Mouse (Mus musculus): ENCODE measurements around the gene Il17ra. TPM values are rescaled to one million over a fixed set of nuclear protein-coding genes. Genes with fewer than 3 reads are reported as not detected.

Gene Il17ra
- polyA plus RNA-seq, 1 experiment from 2014 or later, result 3.2 TPM

- Histone ChIP-seq H3K27me3 (ENCODE audit: control insufficient read depth, insufficient read depth, low read length) (peaks cover 16% of the 10 kb centered on the region), H3K9ac (replicated peaks; ENCODE audit: low read depth, low read length) (no peak overlapping the region), H3K4me2 (replicated peaks; ENCODE audit: low read depth, low read length) (no peak overlapping the region), H3K27ac (ENCODE audit: low read length) (no peak overlapping the region), H3K4me1 (ENCODE audit: control insufficient read depth, insufficient read depth, low read length) (peaks cover 5% of the 10 kb centered on the region; the same call in 1 of the 2 replicates), H3K36me3 (ENCODE audit: control insufficient read depth, insufficient read depth, low read length) (no peaks in the 10 kb centered on the region), H3K9me3 (ENCODE audit: control insufficient read depth, low read depth, low read length) (no peaks in the 10 kb centered on the region), H3K4me3 (ENCODE audit: low read depth, low read length) (no peak overlapping the region)
- no peak for ATAC-seq (ENCODE audit: insufficient number of reproducible peaks, insufficient read depth, low FRiP score, low read depth)
- WGBS, result 52% methylated on average over 3 of the region's 3 CpGs
These were observed 25.6 kb downstream of the Il17ra start for GRCm38 (mm10) chr6:120488647-120489046.

DNA sequence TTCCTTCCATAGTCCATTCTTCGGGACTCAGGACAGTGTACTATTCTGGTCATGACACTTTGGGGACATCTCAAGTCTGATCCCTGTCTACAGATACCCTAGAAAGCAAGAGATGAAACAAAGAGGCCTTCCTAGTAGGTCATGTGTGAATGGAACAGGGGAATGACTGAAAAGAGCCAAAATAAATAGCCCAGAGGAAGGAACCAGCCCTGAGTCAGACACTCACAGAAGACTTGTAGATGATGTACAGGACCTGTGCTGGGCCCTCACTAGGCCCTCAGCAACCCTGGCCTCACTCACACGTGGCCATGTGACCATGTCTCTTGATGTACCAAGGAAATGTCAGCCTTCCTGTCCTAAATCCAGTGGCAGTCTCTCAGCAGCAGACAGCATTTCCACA lies 26.4 kb downstream of the Il17ra start:
- H3K4me3 ChIP-seq (ENCODE audit: low read depth, low read length), result no peak overlapping the region
- no peak overlapping the region for H3K9ac ChIP-seq (replicated peaks; ENCODE audit: low read depth, low read length)
- H3K4me2 ChIP-seq (replicated peaks; ENCODE audit: low read depth, low read length), result no peak overlapping the region
- H3K9me3 ChIP-seq (ENCODE audit: control insufficient read depth, low read depth, low read length), result no peaks in the 10 kb centered on the region
- peaks cover 16% of the 10 kb centered on the region for H3K27me3 ChIP-seq (ENCODE audit: control insufficient read depth, insufficient read depth, low read length)
- peaks cover 7% of the 10 kb centered on the region; the same call in 1 of the 2 replicates for H3K4me1 ChIP-seq (ENCODE audit: control insufficient read depth, insufficient read depth, low read length)
- no peaks in the 10 kb centered on the region for H3K36me3 ChIP-seq (ENCODE audit: control insufficient read depth, insufficient read depth, low read length)
- ATAC-seq (ENCODE audit: insufficient number of reproducible peaks, insufficient read depth, low FRiP score, low read depth), result no peak
- H3K27ac ChIP-seq (ENCODE audit: low read length), result no peak overlapping the region
- WGBS, result 62% methylated on average over 2 of the region's 2 CpGs

- no peak for ATAC-seq (ENCODE audit: insufficient number of reproducible peaks, insufficient read depth, low FRiP score, low read depth)
- Histone ChIP-seq H3K9ac (replicated peaks; ENCODE audit: low read depth, low read length) (no peak overlapping the region), H3K27me3 (ENCODE audit: control insufficient read depth, insufficient read depth, low read length) (peaks cover 16% of the 10 kb centered on the region), H3K36me3 (ENCODE audit: control insufficient read depth, insufficient read depth, low read length) (no peaks in the 10 kb centered on the region), H3K27ac (ENCODE audit: low read length) (no peak overlapping the region), H3K9me3 (ENCODE audit: control insufficient read depth, low read depth, low read length) (no peaks in the 10 kb centered on the region), H3K4me2 (replicated peaks; ENCODE audit: low read depth, low read length) (no peak overlapping the region), H3K4me3 (ENCODE audit: low read depth, low read length) (no peak overlapping the region), H3K4me1 (ENCODE audit: control insufficient read depth, insufficient read depth, low read length) (peaks cover 7% of the 10 kb centered on the region; the same call in 1 of the 2 replicates)
- 63% methylated on average over 7 of the region's 7 CpGs for WGBS
These were observed 28.0 kb downstream of the Il17ra start for GRCm38 (mm10) chr6:120491064-120491463.

- peaks cover 16% of the 10 kb centered on the region for H3K27me3 ChIP-seq (ENCODE audit: control insufficient read depth, insufficient read depth, low read length)
- H3K27ac ChIP-seq (ENCODE audit: low read length), result no peak overlapping the region
These were observed 28.9 kb downstream of the Il17ra start for GRCm38 (mm10) chr6:120491862-120492498.

DNA sequence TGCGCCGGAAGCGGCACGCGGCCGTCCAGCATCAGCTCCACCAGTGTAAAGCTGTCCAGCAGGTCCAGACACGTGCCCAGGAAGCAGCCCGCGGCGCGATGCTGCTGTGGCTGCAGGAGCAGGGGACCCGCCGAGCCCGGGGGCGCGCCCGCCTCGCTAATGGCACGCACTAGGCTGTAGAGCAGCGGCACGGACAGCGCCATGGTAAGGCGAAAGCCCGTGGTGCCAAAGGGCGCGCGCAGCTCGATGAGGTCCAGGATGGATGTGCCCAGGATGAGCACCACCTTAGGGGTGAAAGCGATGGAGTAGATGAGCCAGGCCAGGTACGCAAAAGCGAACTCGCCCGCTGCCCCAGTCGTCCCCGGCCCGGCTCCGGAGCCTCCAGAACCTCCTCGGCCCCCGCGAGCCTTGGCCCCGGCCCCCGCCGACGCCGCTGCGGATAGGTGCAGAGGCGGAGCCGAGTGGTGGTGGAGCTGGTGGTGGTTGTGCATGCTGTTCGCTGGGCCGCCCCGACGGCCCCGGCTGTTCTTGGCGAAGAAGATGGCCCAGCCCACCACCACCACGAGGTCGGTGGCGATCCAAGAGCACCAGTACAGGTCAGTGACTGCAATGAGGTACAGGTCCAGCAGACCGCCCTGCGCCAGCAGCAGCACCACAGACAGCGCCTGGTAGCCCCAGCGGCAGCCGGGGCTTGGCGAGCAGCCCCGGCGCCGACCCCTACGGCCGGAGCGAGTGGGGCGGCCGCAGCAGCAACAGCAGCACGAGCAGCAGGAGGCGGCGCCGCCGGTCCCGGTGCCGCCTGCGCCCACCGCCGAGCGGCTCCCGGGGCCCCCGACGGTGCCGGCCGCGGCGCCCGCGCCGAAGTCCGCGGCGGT lies 29.7 kb downstream of the Il17ra start:
- H3K4me2 ChIP-seq (replicated peaks; ENCODE audit: low read depth, low read length), result peak overlapping the region; percentile 91
- peaks cover 7% of the 10 kb centered on the region; the same call in 1 of the 2 replicates for H3K4me1 ChIP-seq (ENCODE audit: control insufficient read depth, insufficient read depth, low read length)
- no peaks in the 10 kb centered on the region for H3K36me3 ChIP-seq (ENCODE audit: control insufficient read depth, insufficient read depth, low read length)
- H3K9me3 ChIP-seq (ENCODE audit: control insufficient read depth, low read depth, low read length), result no peaks in the 10 kb centered on the region
- H3K4me3 ChIP-seq (ENCODE audit: low read depth, low read length), result peak overlapping the region; percentile 50
- H3K27ac ChIP-seq (ENCODE audit: low read length), result no peak overlapping the region
- WGBS, result under 1% methylated on average over 84 of the region's 95 CpGs
- no peak overlapping the region for H3K9ac ChIP-seq (replicated peaks; ENCODE audit: low read depth, low read length)
- no peak for ATAC-seq (ENCODE audit: insufficient number of reproducible peaks, insufficient read depth, low FRiP score, low read depth)
- peaks cover 16% of the 10 kb centered on the region for H3K27me3 ChIP-seq (ENCODE audit: control insufficient read depth, insufficient read depth, low read length)

More at GRCm38 (mm10) chr6:120491862-120492498, 28.9 kb downstream of the Il17ra start:
- Histone ChIP-seq H3K36me3 (ENCODE audit: control insufficient read depth, insufficient read depth, low read length) (no peaks in the 10 kb centered on the region), H3K4me1 (ENCODE audit: control insufficient read depth, insufficient read depth, low read length) (peaks cover 7% of the 10 kb centered on the region; the same call in 1 of the 2 replicates), H3K4me2 (replicated peaks; ENCODE audit: low read depth, low read length) (peak overlapping the region; percentile 91), H3K9me3 (ENCODE audit: control insufficient read depth, low read depth, low read length) (no peaks in the 10 kb centered on the region), H3K4me3 (ENCODE audit: low read depth, low read length) (peak overlapping the region; percentile 50), H3K9ac (replicated peaks; ENCODE audit: low read depth, low read length) (no peak overlapping the region)
- 9% methylated on average over 22 of the region's 22 CpGs for WGBS
- ATAC-seq (ENCODE audit: insufficient number of reproducible peaks, insufficient read depth, low FRiP score, low read depth), result no peak

GRCm38 (mm10) chr6:120493374-120494181 lies 30.5 kb downstream of the Il17ra start, which contains the start of gene Tmem121b:
Gene Tmem121b (minus strand): TSS chr6:120493807.
- Histone ChIP-seq H3K9me3 (ENCODE audit: control insufficient read depth, low read depth, low read length) (no peaks in the 10 kb centered on the region), H3K4me1 (ENCODE audit: control insufficient read depth, insufficient read depth, low read length) (peaks cover 7% of the 10 kb centered on the region; the same call in 1 of the 2 replicates), H3K4me2 (replicated peaks; ENCODE audit: low read depth, low read length) (peak within 1 kb of the TSS; percentile 91), H3K36me3 (ENCODE audit: control insufficient read depth, insufficient read depth, low read length) (no peaks in the 10 kb centered on the region), H3K27ac (ENCODE audit: low read length) (no peak within 1 kb of the TSS), H3K9ac (replicated peaks; ENCODE audit: low read depth, low read length) (peak within 1 kb of the TSS; percentile 32; the same call in 1 of the 2 replicates), H3K27me3 (ENCODE audit: control insufficient read depth, insufficient read depth, low read length) (peaks cover 16% of the 10 kb centered on the region), H3K4me3 (ENCODE audit: low read depth, low read length) (peak within 1 kb of the TSS; percentile 50)
- peak; percentile 74 for ATAC-seq (ENCODE audit: insufficient number of reproducible peaks, insufficient read depth, low FRiP score, low read depth)
- WGBS, result 2% methylated on average over 61 of the region's 84 CpGs

GRCm38 (mm10) chr6:120496544-120496943 lies 33.5 kb downstream of the Il17ra start:
- Histone ChIP-seq H3K4me1 (ENCODE audit: control insufficient read depth, insufficient read depth, low read length) (peaks cover 7% of the 10 kb centered on the region; the same call in 1 of the 2 replicates), H3K27me3 (ENCODE audit: control insufficient read depth, insufficient read depth, low read length) (peaks cover 14% of the 10 kb centered on the region), H3K4me2 (replicated peaks; ENCODE audit: low read depth, low read length) (no peak overlapping the region), H3K4me3 (ENCODE audit: low read depth, low read length) (no peak overlapping the region), H3K9me3 (ENCODE audit: control insufficient read depth, low read depth, low read length) (0 out of 2 replicates have a peak, but pooled peaks cover 6% of the 10 kb centered on the region), H3K36me3 (ENCODE audit: control insufficient read depth, insufficient read depth, low read length) (no peaks in the 10 kb centered on the region), H3K27ac (ENCODE audit: low read length) (no peak overlapping the region), H3K9ac (replicated peaks; ENCODE audit: low read depth, low read length) (no peak overlapping the region)
- ATAC-seq (ENCODE audit: insufficient number of reproducible peaks, insufficient read depth, low FRiP score, low read depth), result no peak
- WGBS, result 57% methylated on average over 3 of the region's 3 CpGs

DNA sequence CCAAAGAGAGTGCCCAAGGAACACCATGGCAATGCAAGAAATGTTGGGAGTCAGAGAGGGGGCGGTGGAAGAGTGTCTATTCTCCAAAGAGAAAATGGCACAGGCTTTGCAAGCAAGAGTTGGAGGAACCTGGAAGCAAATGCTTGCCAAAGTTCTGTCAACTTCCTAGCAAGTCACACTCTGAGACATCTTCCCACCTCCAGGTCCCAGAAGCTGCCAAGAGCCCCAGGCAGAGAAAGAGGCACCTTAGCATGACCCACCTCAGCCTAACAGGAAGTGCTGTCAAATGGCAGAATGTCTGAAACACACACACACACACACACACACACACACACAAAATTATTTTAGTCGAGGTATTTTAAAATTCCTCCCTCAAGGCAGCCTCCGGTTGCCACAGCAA lies 41.0 kb downstream of the Il17ra start:
- Histone ChIP-seq H3K27ac (ENCODE audit: low read length) (no peak overlapping the region), H3K36me3 (ENCODE audit: control insufficient read depth, insufficient read depth, low read length) (no peaks in the 10 kb centered on the region), H3K4me3 (ENCODE audit: low read depth, low read length) (no peak overlapping the region), H3K9me3 (ENCODE audit: control insufficient read depth, low read depth, low read length) (0 out of 2 replicates have a peak, but pooled peaks cover 6% of the 10 kb centered on the region), H3K4me1 (ENCODE audit: control insufficient read depth, insufficient read depth, low read length) (no peaks in the 10 kb centered on the region), H3K27me3 (ENCODE audit: control insufficient read depth, insufficient read depth, low read length) (no peaks in the 10 kb centered on the region), H3K9ac (replicated peaks; ENCODE audit: low read depth, low read length) (no peak overlapping the region), H3K4me2 (replicated peaks; ENCODE audit: low read depth, low read length) (no peak overlapping the region)
- no peak for ATAC-seq (ENCODE audit: insufficient number of reproducible peaks, insufficient read depth, low FRiP score, low read depth)
- 68% methylated on average over 3 of the region's 3 CpGs for WGBS
